In genomic region chr7:141193948-141194347, GRCm38 (mm10) we compare ENCODE assay signal across 8 mouse cellular contexts. TPM values are rescaled to one million over a fixed set of nuclear protein-coding genes. Genes with fewer than 3 reads are reported as not detected.
A peak's percentile ranks its signal among the peaks of the same experiment; 100 is the strongest.
DNase-seq lines count a peak whose midpoint lies in the region; ATAC-seq and TF ChIP-seq lines count a peak whose summit lies in the region.

Gene Hras (minus strand): TSS chr7:141194005.
Gene Lrrc56 (plus strand): TSS chr7:141194157.

- H3K27ac ChIP-seq in heart, embryonic 12.5 days (ENCODE audit: poor library complexity, severe bottlenecking), result peak within 1 kb of the TSS; percentile 78
- peak within 1 kb of the TSS; percentile 85 for H3K27ac ChIP-seq in kidney, postnatal 0 days
- H3K27ac ChIP-seq in liver, embryonic 11.5 days (ENCODE audit: low read depth, low read length), result peak within 1 kb of the TSS; percentile 89
- peak within 1 kb of the TSS; percentile 90 for H3K27ac ChIP-seq in stomach, embryonic 14.5 days (ENCODE audit: low read length)

- no peaks in the 10 kb centered on the region for H3K27me3 ChIP-seq in C2C12 (ENCODE audit: control insufficient read depth, insufficient read depth, insufficient read length)
- H3K27me3 ChIP-seq in erythroblast, embryonic 14.5 days (ENCODE audit: control insufficient read depth), result no peaks in the 10 kb centered on the region
- H3K27me3 ChIP-seq in heart, embryonic 12.5 days (replicated peaks), result no peaks in the 10 kb centered on the region
- no peaks in the 10 kb centered on the region for H3K27me3 ChIP-seq in kidney, postnatal 0 days (ENCODE audit: insufficient read depth, low read length)
- no peaks in the 10 kb centered on the region for H3K27me3 ChIP-seq in liver, embryonic 11.5 days (replicated peaks; ENCODE audit: control insufficient read depth, insufficient read depth, low read length)
- no peaks in the 10 kb centered on the region for H3K27me3 ChIP-seq in stomach, embryonic 14.5 days (ENCODE audit: control insufficient read depth, insufficient read depth, low read length)

- peaks cover 6% of the 10 kb centered on the region for H3K79me3 ChIP-seq in C2C12 (ENCODE audit: low read depth)

- peak within 1 kb of the TSS; percentile 93 for H3K4me2 ChIP-seq in heart, embryonic 12.5 days
- peak within 1 kb of the TSS; percentile 86 for H3K4me2 ChIP-seq in kidney, postnatal 0 days (ENCODE audit: low read length)
- peak within 1 kb of the TSS; percentile 97 for H3K4me2 ChIP-seq in liver, embryonic 11.5 days
- H3K4me2 ChIP-seq in stomach, embryonic 14.5 days (replicated peaks; ENCODE audit: low read depth, low read length), result peak within 1 kb of the TSS; percentile 96

- no peak for TF ChIP-seq CTCF in C2C12 (IDR thresholded peaks at IDR 0.05; ENCODE audit: control insufficient read depth, insufficient read depth, insufficient read length)
- no peak for TF ChIP-seq CTCF in brain, embryonic 14.5 days (IDR thresholded peaks at IDR 0.05; ENCODE audit: borderline replicate concordance, extremely low read depth, insufficient read depth, insufficient read length)
- TF ChIP-seq CTCF in kidney, postnatal 0 days (IDR thresholded peaks at IDR 0.05; ENCODE audit: low read depth), result no peak

- peak; percentile 99 for DNase-seq in brain, embryonic 14.5 days (ENCODE audit: low read depth)
- peak; percentile 98 for DNase-seq in kidney, postnatal 0 days (ENCODE audit: low spot score)
- peak; percentile 99 for DNase-seq in liver, embryonic 11.5 days (ENCODE audit: low spot score)
- DNase-seq in naive thymus-derived CD4-positive, alpha-beta T cell, adult 2 months (ENCODE audit: low read depth), result peak; percentile 98

- H3K36me3 ChIP-seq in C2C12 (ENCODE audit: control insufficient read depth, insufficient read depth), result peaks cover 14% of the 10 kb centered on the region
- H3K36me3 ChIP-seq in erythroblast, embryonic 14.5 days (ENCODE audit: control insufficient read depth), result peaks cover 62% of the 10 kb centered on the region
- H3K36me3 ChIP-seq in heart, embryonic 12.5 days, result peaks cover 34% of the 10 kb centered on the region
- peaks cover 17% of the 10 kb centered on the region for H3K36me3 ChIP-seq in kidney, postnatal 0 days (ENCODE audit: insufficient read depth, low read length)
- H3K36me3 ChIP-seq in liver, embryonic 11.5 days (ENCODE audit: control insufficient read depth, insufficient read depth, low read length), result peaks cover 25% of the 10 kb centered on the region
- peaks cover 32% of the 10 kb centered on the region for H3K36me3 ChIP-seq in stomach, embryonic 14.5 days (ENCODE audit: control insufficient read depth, insufficient read depth, low read length)

- peak within 1 kb of the TSS; percentile 98 for H3K9ac ChIP-seq in heart, embryonic 12.5 days
- H3K9ac ChIP-seq in kidney, postnatal 0 days (ENCODE audit: low read depth, low read length), result peak within 1 kb of the TSS; percentile 92
- peak within 1 kb of the TSS; percentile 96 for H3K9ac ChIP-seq in liver, embryonic 11.5 days (ENCODE audit: low read depth, low read length)
- H3K9ac ChIP-seq in stomach, embryonic 14.5 days (replicated peaks; ENCODE audit: low read depth, low read length), result peak within 1 kb of the TSS; percentile 91

- peak; percentile 97 for ATAC-seq in heart, embryonic 12.5 days (ENCODE audit: insufficient number of reproducible peaks, low FRiP score)
- ATAC-seq in kidney, postnatal 0 days (replicated peaks; ENCODE audit: low FRiP score, low read depth), result peak; percentile 93
- peak; percentile 90 for ATAC-seq in liver, embryonic 11.5 days (replicated peaks; ENCODE audit: low FRiP score)
- peak; percentile 96 for ATAC-seq in stomach, embryonic 14.5 days (ENCODE audit: insufficient number of reproducible peaks, insufficient read depth, low FRiP score, low read depth)

- H3K9me3 ChIP-seq in erythroblast, embryonic 14.5 days (ENCODE audit: control insufficient read depth, low read length), result no peaks in the 10 kb centered on the region
- no peaks in the 10 kb centered on the region for H3K9me3 ChIP-seq in heart, embryonic 12.5 days (replicated peaks)
- H3K9me3 ChIP-seq in kidney, postnatal 0 days (replicated peaks; ENCODE audit: low read length), result no peaks in the 10 kb centered on the region
- no peaks in the 10 kb centered on the region for H3K9me3 ChIP-seq in liver, embryonic 11.5 days (ENCODE audit: control insufficient read depth, low read length)
- no peaks in the 10 kb centered on the region for H3K9me3 ChIP-seq in stomach, embryonic 14.5 days (ENCODE audit: control insufficient read depth, low read depth, low read length)

- TF ChIP-seq POLR2A in brain, embryonic 14.5 days (IDR thresholded peaks at IDR 0.05; ENCODE audit: borderline replicate concordance, extremely low read depth, insufficient read depth, insufficient read length, poor library complexity, severe bottlenecking), result no peak; the same call in 1 of the 2 replicates

- H3K4me1 ChIP-seq in erythroblast, embryonic 14.5 days (ENCODE audit: control insufficient read depth), result peaks cover 88% of the 10 kb centered on the region
- H3K4me1 ChIP-seq in heart, embryonic 12.5 days (replicated peaks), result peaks cover 34% of the 10 kb centered on the region
- H3K4me1 ChIP-seq in kidney, postnatal 0 days (replicated peaks; ENCODE audit: insufficient read depth, low read length), result peaks cover 7% of the 10 kb centered on the region; the same call in 1 of the 2 replicates
- peaks cover 43% of the 10 kb centered on the region for H3K4me1 ChIP-seq in liver, embryonic 11.5 days (replicated peaks; ENCODE audit: control insufficient read depth, insufficient read depth, low read length)
- peaks cover 7% of the 10 kb centered on the region for H3K4me1 ChIP-seq in stomach, embryonic 14.5 days (ENCODE audit: control insufficient read depth, insufficient read depth, low read length)

- H3K79me2 ChIP-seq in C2C12 (ENCODE audit: control insufficient read depth, insufficient read depth), result peaks cover 20% of the 10 kb centered on the region

- peak within 1 kb of the TSS; percentile 56 for H3K4me3 ChIP-seq in C2C12 (ENCODE audit: insufficient read depth, poor library complexity, severe bottlenecking)
- peak within 1 kb of the TSS; percentile 78 for H3K4me3 ChIP-seq in erythroblast, embryonic 14.5 days (replicated peaks)
- H3K4me3 ChIP-seq in heart, embryonic 12.5 days, result peak within 1 kb of the TSS; percentile 89
- H3K4me3 ChIP-seq in kidney, postnatal 0 days (replicated peaks; ENCODE audit: low read depth, low read length), result peak within 1 kb of the TSS; percentile 93
- H3K4me3 ChIP-seq in liver, embryonic 11.5 days (ENCODE audit: low read depth, low read length), result peak within 1 kb of the TSS; percentile 98
- peak within 1 kb of the TSS; percentile 89 for H3K4me3 ChIP-seq in stomach, embryonic 14.5 days (ENCODE audit: low read depth, low read length)

- 0% methylated on average over 29 of the region's 39 CpGs for WGBS in heart, embryonic 12.5 days
- WGBS in kidney, postnatal 0 days, result 0% methylated on average over 35 of the region's 39 CpGs
- WGBS in liver, embryonic 11.5 days, result 0% methylated on average over 38 of the region's 39 CpGs
- WGBS in stomach, embryonic 14.5 days, result under 1% methylated on average over 38 of the region's 39 CpGs

- H3ac ChIP-seq in C2C12 (ENCODE audit: control insufficient read depth, insufficient read length, low read depth), result peak within 1 kb of the TSS; percentile 94

TF ChIP-seq in C2C12, 6 proteins besides CTCF, POLR2A, EP300 and RAD21:
- TF ChIP-seq MYOD1 (IDR thresholded peaks at IDR 0.05; ENCODE audit: control insufficient read depth, insufficient read length, low read depth), result no peak
- TF ChIP-seq FOSL1 (IDR thresholded peaks at IDR 0.05; ENCODE audit: insufficient read depth, low read length, poor library complexity, severe bottlenecking), result no peak
- no peak for TF ChIP-seq CEBPB (IDR thresholded peaks at IDR 0.05; ENCODE audit: low read depth)
- no peak for TF ChIP-seq MYOG (IDR thresholded peaks at IDR 0.05; ENCODE audit: control insufficient read depth, extremely low read depth, insufficient read length)
- no peak for TF ChIP-seq USF1 (IDR thresholded peaks at IDR 0.05; ENCODE audit: low read depth)

RNA-seq across cellular contexts. Expression of gene Hras, which starts in this region (rescaled TPM):
- 181 TPM for polyA plus RNA-seq in C2C12 (2012; fragmentation: generic; extraction: Trizol)
- 150 and 154 TPM in 2 replicates for polyA plus RNA-seq in brain, embryonic 14.5 days (2012; rRNA removed)
- polyA plus RNA-seq in erythroblast, embryonic 14.5 days (2012), result 34.0 and 43.9 TPM in 2 replicates
- polyA plus RNA-seq in heart, embryonic 12.5 days (2016; fragmentation: Nextera tagmentation; extraction: Ambion mirVana), result 74.1 and 78.2 TPM in 2 replicates
- polyA plus RNA-seq in kidney, postnatal 0 days (2015; fragmentation: Nextera tagmentation; extraction: Ambion mirVana), result 91.5 and 95.5 TPM in 2 replicates
- polyA plus RNA-seq in liver, embryonic 11.5 days (2014; fragmentation: Nextera tagmentation; extraction: Ambion mirVana), result 112 and 118 TPM in 2 replicates
- polyA plus RNA-seq in stomach, embryonic 14.5 days (2014; fragmentation: Nextera tagmentation; extraction: Ambion mirVana), result 79.4 and 85.5 TPM in 2 replicates

RNA-seq across cellular contexts. Expression of gene Lrrc56, which starts in this region (rescaled TPM):
- polyA plus RNA-seq in C2C12 (2012; fragmentation: generic; extraction: Trizol), result 0.32 TPM
- 19.8 and 22.8 TPM in 2 replicates for polyA plus RNA-seq in brain, embryonic 14.5 days (2012; rRNA removed)
- polyA plus RNA-seq in erythroblast, embryonic 14.5 days (2012), result 19.2 and 22.6 TPM in 2 replicates
- polyA plus RNA-seq in heart, embryonic 12.5 days (2016; fragmentation: Nextera tagmentation; extraction: Ambion mirVana), result 2.5 and 3.5 TPM in 2 replicates
- 9.9 and 10.8 TPM in 2 replicates for polyA plus RNA-seq in kidney, postnatal 0 days (2015; fragmentation: Nextera tagmentation; extraction: Ambion mirVana)
- polyA plus RNA-seq in liver, embryonic 11.5 days (2014; fragmentation: Nextera tagmentation; extraction: Ambion mirVana), result 20.8 and 20.9 TPM in 2 replicates
- 5.3 and 6.1 TPM in 2 replicates for polyA plus RNA-seq in stomach, embryonic 14.5 days (2014; fragmentation: Nextera tagmentation; extraction: Ambion mirVana)

Comparison
In these comparisons a context has a peak if more than half of its experiments do, and no peak if none do; other contexts are left out.
1. Peak in every context shown above with its lines: DNase-seq, ATAC-seq, H3K4me3 ChIP-seq and H3K27ac ChIP-seq.